Mouse (Mus musculus) gastrocnemius, postnatal 4 days (tissue): ENCODE data around the gene Sh3bp5. TPM values are rescaled to one million over a fixed set of nuclear protein-coding genes. Genes with fewer than 3 reads are reported as not detected.

ENCODE experiments used
- DNase-seq, 2 experiments: peaks; one replicate each; pipeline ENCODE4 v3.0.0; 2021 to 2022; ENCODE audit warnings: low spot score in 2 of 2, mixed read lengths in 2 of 2
- total RNA-seq, 2 experiments: library from RNA; stranded (reverse); gene quantifications; 2 replicates each; pipeline ENCODE4 v1.2.3; 2021

Sh3bp5 gene
- total RNA-seq, 2 experiments from 2014 or later = 79.8 to 93.9 TPM

GRCm38 (mm10) chr14:31394822-31395532, 40.9 kb downstream of the Sh3bp5 start:
- DNase-seq = no peak

GRCm38 (mm10) chr14:31393936-31394630, 41.8 kb downstream of the Sh3bp5 start:
- DNase-seq = no peak

- DNase-seq = no peak
Measured at GRCm38 (mm10) chr14:31393546-31393890, 42.4 kb downstream of the Sh3bp5 start.

- DNase-seq = no peak
Measured at GRCm38 (mm10) chr14:31392873-31393545, 42.9 kb downstream of the Sh3bp5 start.

- no peak for DNase-seq
Measured at GRCm38 (mm10) chr14:31392300-31392699, 43.6 kb downstream of the Sh3bp5 start.

- no peak for DNase-seq
Measured at GRCm38 (mm10) chr14:31389421-31390147, 46.3 kb downstream of the Sh3bp5 start.

- no peak for DNase-seq
Measured at GRCm38 (mm10) chr14:31388086-31388872, 47.6 kb downstream of the Sh3bp5 start.

- DNase-seq = no peak
Measured at GRCm38 (mm10) chr14:31387301-31387981, 48.4 kb downstream of the Sh3bp5 start.

GRCm38 (mm10) chr14:31385977-31386697, 49.7 kb downstream of the Sh3bp5 start:
- DNase-seq = peak; percentile 70 to 86

- DNase-seq = no peak
Measured at GRCm38 (mm10) chr14:31385406-31385805, 50.5 kb downstream of the Sh3bp5 start.

GRCm38 (mm10) chr14:31384366-31385323, 51.2 kb downstream of the Sh3bp5 start:
- DNase-seq = peak in 1 of 2 experiments; percentile 34

GRCm38 (mm10) chr14:31383470-31384050, 52.3 kb downstream of the Sh3bp5 start:
- no peak for DNase-seq

GRCm38 (mm10) chr14:31382276-31382675, 53.6 kb downstream of the Sh3bp5 start:
- DNase-seq = no peak

GRCm38 (mm10) chr14:31376331-31376730, 59.5 kb downstream of the Sh3bp5 start:
- DNase-seq = no peak

- no peak for DNase-seq
Measured at GRCm38 (mm10) chr14:31374390-31374789, 61.5 kb downstream of the Sh3bp5 start.

- no peak for DNase-seq
Measured at GRCm38 (mm10) chr14:31369377-31369776, 66.5 kb downstream of the Sh3bp5 start.

- no peak for DNase-seq
Measured at GRCm38 (mm10) chr14:31367951-31368350, 67.9 kb downstream of the Sh3bp5 start.

- DNase-seq = peak in 1 of 2 experiments; percentile 68
Measured at GRCm38 (mm10) chr14:31365350-31365749, 70.5 kb downstream of the Sh3bp5 start.
